Mouse (Mus musculus): Measurements from ENCODE around the gene Sstr5. TPM values are rescaled to one million over a fixed set of nuclear protein-coding genes. Genes with fewer than 3 reads are reported as not detected.

Sstr5 gene
- total and polyA plus RNA-seq, 3 experiments: not detected

DNA sequence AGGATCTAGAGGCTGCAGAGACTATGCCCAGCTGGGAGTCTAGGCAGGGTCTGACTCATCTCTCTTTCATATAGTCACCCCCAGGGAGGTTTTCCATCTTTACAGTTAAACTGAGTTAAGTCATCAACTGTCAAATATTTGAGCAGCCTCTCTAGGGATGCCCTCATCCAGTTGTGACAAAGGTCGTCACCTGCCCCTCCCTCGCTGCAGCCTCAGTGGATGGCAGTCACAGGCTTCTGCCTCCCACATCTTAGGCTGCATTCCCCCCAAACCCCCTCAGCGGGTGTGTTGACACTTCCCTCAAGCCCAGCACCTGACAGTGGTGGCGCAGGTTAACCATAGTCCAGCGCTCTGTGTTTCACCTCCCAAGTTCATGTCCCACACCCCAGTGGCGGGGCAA, 55.7 kb downstream of the Sstr5 start:
- no peak for DNase-seq (ENCODE audit: low read depth, low spot score)
- Histone ChIP-seq H3K9ac (ENCODE audit: control insufficient read depth, low read depth, low read length, poor library complexity, severe bottlenecking) (no peak overlapping the region), H3K36me3 (ENCODE audit: control insufficient read depth in 1 of 2, insufficient read depth in 2 of 2, low read length in 2 of 2) (no peaks in the 10 kb centered on the region), H3K9me3 (replicated peaks; ENCODE audit: insufficient read depth, low read length) (no peaks in the 10 kb centered on the region), H3K79me2 (ENCODE audit: control insufficient read depth, insufficient read depth, low read length, poor library complexity) (no peaks in the 10 kb centered on the region), H3K4me3 (ENCODE audit: control insufficient read depth in 1 of 2, insufficient read depth in 1 of 2, low read depth in 2 of 2, low read length in 2 of 2) (no peak overlapping the region), H3K4me1 (ENCODE audit: control insufficient read depth in 1 of 2, insufficient read depth in 2 of 2, low read length in 2 of 2) (no peaks in the 10 kb centered on the region), H3K27me3 (ENCODE audit: control insufficient read depth in 1 of 2, insufficient read depth in 2 of 2, low read length in 2 of 2) (peaks cover 3 to 7% of the 10 kb centered on the region in 2 experiments; a peak in 3 of 4 replicates), H3K27ac (ENCODE audit: control insufficient read depth, low read depth, low read length) (no peak overlapping the region)
- no peak for TF ChIP-seq MAX (IDR thresholded peaks at IDR 0.05; ENCODE audit: low read length)
- no peak for TF ChIP-seq RAD21 (IDR thresholded peaks at IDR 0.05; ENCODE audit: low read depth, low read length)
- TF ChIP-seq MAFK (IDR thresholded peaks at IDR 0.05; ENCODE audit: borderline replicate concordance, low read depth, low read length): no peak
- TF ChIP-seq MEF2A (IDR thresholded peaks at IDR 0.05; ENCODE audit: extremely low read depth, insufficient replicate concordance, low read depth, low read length, poor library complexity, severe bottlenecking): no peak
- no peak for TF ChIP-seq MAZ (IDR thresholded peaks at IDR 0.05; ENCODE audit: low read depth, low read length)
- no peak for TF ChIP-seq EP300 (IDR thresholded peaks at IDR 0.05; ENCODE audit: low read depth in 1 of 2, low read length in 2 of 2)
- TF ChIP-seq CHD1 (IDR thresholded peaks at IDR 0.05; ENCODE audit: low read depth, low read length): no peak
- no peak for TF ChIP-seq POLR2A (IDR thresholded peaks at IDR 0.05; ENCODE audit: control insufficient read depth in 1 of 2, insufficient read depth in 1 of 2, low read depth in 1 of 2, low read length in 2 of 2, poor library complexity in 1 of 2)
- no peak for TF ChIP-seq MYB (IDR thresholded peaks at IDR 0.05; ENCODE audit: low read depth, low read length)
- TF ChIP-seq KAT2A (conservative IDR thresholded peaks at IDR 0.05; ENCODE audit: low read depth, low read length): no peak
- no peak for TF ChIP-seq HCFC1 (IDR thresholded peaks at IDR 0.05; ENCODE audit: low read depth, low read length)
- no peak for TF ChIP-seq ZNF384 (IDR thresholded peaks at IDR 0.05; ENCODE audit: low read depth, low read length)
- TF ChIP-seq SMC3 (IDR thresholded peaks at IDR 0.05; ENCODE audit: low read depth, low read length): no peak
- no peak for TF ChIP-seq TCF12 (IDR thresholded peaks at IDR 0.05; ENCODE audit: low read depth, low read length)
- no peak for TF ChIP-seq ZMIZ1 (IDR thresholded peaks at IDR 0.05; ENCODE audit: low read depth, low read length)
- TF ChIP-seq ZKSCAN1 (IDR thresholded peaks at IDR 0.05; ENCODE audit: low read depth, low read length): no peak
- no peak for TF ChIP-seq MYC (IDR thresholded peaks at IDR 0.05; ENCODE audit: low read depth, low read length)
- TF ChIP-seq USF1 (IDR thresholded peaks at IDR 0.05; ENCODE audit: low read depth, low read length): no peak
- no peak for TF ChIP-seq POLR2AphosphoS2 (IDR thresholded peaks at IDR 0.05; ENCODE audit: low read length)
- TF ChIP-seq ZC3H11A (IDR thresholded peaks at IDR 0.05; ENCODE audit: low read depth, low read length): no peak

Other genes starting within 250 kb of the Sstr5 start
- 0.08 and 0.13 TPM in 2 replicates for gene Baiap3, start 240.9 kb downstream of the Sstr5 start, total RNA-seq (2012; rRNA removed)
- under 1 TPM in 1 of 2 experiments, not detected in 1; 0.14 TPM for gene Baiap3, start 240.9 kb downstream of the Sstr5 start, polyA plus RNA-seq (2012; ENCODE audit: insufficient read depth in 1 of 2, insufficient read length in 2 of 2, low read depth in 1 of 2, low replicate concordance in 2 of 2, missing spikeins in 1 of 2)
- gene Ube2i, start 222.7 kb downstream of the Sstr5 start, total RNA-seq (2012; rRNA removed): 457 and 464 TPM in 2 replicates
- 100 to 1,000 TPM in 1 of 2 experiments, not detected in 1; 564 TPM for gene Ube2i, start 222.7 kb downstream of the Sstr5 start, polyA plus RNA-seq (2012; ENCODE audit: insufficient read depth in 1 of 2, insufficient read length in 2 of 2, low read depth in 1 of 2, low replicate concordance in 2 of 2, missing spikeins in 1 of 2)
- not detected in 2 replicates for gene Prss34, start 198.9 kb downstream of the Sstr5 start, total RNA-seq (2012; rRNA removed)
- gene Prss34, start 198.9 kb downstream of the Sstr5 start, polyA plus RNA-seq (2012; ENCODE audit: insufficient read depth in 1 of 2, insufficient read length in 2 of 2, low read depth in 1 of 2, low replicate concordance in 2 of 2, missing spikeins in 1 of 2): not detected
- not detected in 2 replicates for gene Prss28, start 188.6 kb downstream of the Sstr5 start, total RNA-seq (2012; rRNA removed)
- gene Prss28, start 188.6 kb downstream of the Sstr5 start, polyA plus RNA-seq (2012; ENCODE audit: insufficient read depth in 1 of 2, insufficient read length in 2 of 2, low read depth in 1 of 2, low replicate concordance in 2 of 2, missing spikeins in 1 of 2): not detected
- gene Prss29, start 178.6 kb downstream of the Sstr5 start, total RNA-seq (2012; rRNA removed): not detected in 2 replicates
- not detected for gene Prss29, start 178.6 kb downstream of the Sstr5 start, polyA plus RNA-seq (2012; ENCODE audit: insufficient read depth in 1 of 2, insufficient read length in 2 of 2, low read depth in 1 of 2, low replicate concordance in 2 of 2, missing spikeins in 1 of 2)
- gene Tpsab1, start 151.7 kb downstream of the Sstr5 start, total RNA-seq (2012; rRNA removed): not detected in 2 replicates
- not detected for gene Tpsab1, start 151.7 kb downstream of the Sstr5 start, polyA plus RNA-seq (2012; ENCODE audit: insufficient read depth in 1 of 2, insufficient read length in 2 of 2, low read depth in 1 of 2, low replicate concordance in 2 of 2, missing spikeins in 1 of 2)
- not detected in 2 replicates for gene Tpsb2, start 131.0 kb downstream of the Sstr5 start, total RNA-seq (2012; rRNA removed)
- not detected for gene Tpsb2, start 131.0 kb downstream of the Sstr5 start, polyA plus RNA-seq (2012; ENCODE audit: insufficient read depth in 1 of 2, insufficient read length in 2 of 2, low read depth in 1 of 2, low replicate concordance in 2 of 2, missing spikeins in 1 of 2)
- not detected in 2 replicates for gene Tpsg1, start 128.0 kb downstream of the Sstr5 start, total RNA-seq (2012; rRNA removed)
- not detected for gene Tpsg1, start 128.0 kb downstream of the Sstr5 start, polyA plus RNA-seq (2012; ENCODE audit: insufficient read depth in 1 of 2, insufficient read length in 2 of 2, low read depth in 1 of 2, low replicate concordance in 2 of 2, missing spikeins in 1 of 2)
- 0.31 TPM in 1 of 2 replicates, not detected in the other for gene Cacna1h, start 63.5 kb downstream of the Sstr5 start, total RNA-seq (2012; rRNA removed)
- gene Cacna1h, start 63.5 kb downstream of the Sstr5 start, polyA plus RNA-seq (2012; ENCODE audit: insufficient read depth in 1 of 2, insufficient read length in 2 of 2, low read depth in 1 of 2, low replicate concordance in 2 of 2, missing spikeins in 1 of 2): under 1 TPM in 1 of 2 experiments, not detected in 1; 0.25 TPM
- not detected in 2 replicates for gene Tekt4, start 42.7 kb downstream of the Sstr5 start, total RNA-seq (2012; rRNA removed)
- gene Tekt4, start 42.7 kb downstream of the Sstr5 start, polyA plus RNA-seq (2012; ENCODE audit: insufficient read depth in 1 of 2, insufficient read length in 2 of 2, low read depth in 1 of 2, low replicate concordance in 2 of 2, missing spikeins in 1 of 2): not detected
- not detected in 2 replicates for gene Sox8, start 73.4 kb upstream of the Sstr5 start, total RNA-seq (2012; rRNA removed)
- gene Sox8, start 73.4 kb upstream of the Sstr5 start, polyA plus RNA-seq (2012; ENCODE audit: insufficient read depth in 1 of 2, insufficient read length in 2 of 2, low read depth in 1 of 2, low replicate concordance in 2 of 2, missing spikeins in 1 of 2): not detected
- 14.0 and 16.0 TPM in 2 replicates for gene Lmf1, start 81.8 kb upstream of the Sstr5 start, total RNA-seq (2012; rRNA removed)
- 10 to 100 TPM in 1 of 2 experiments, not detected in 1; 30.5 TPM for gene Lmf1, start 81.8 kb upstream of the Sstr5 start, polyA plus RNA-seq (2012; ENCODE audit: insufficient read depth in 1 of 2, insufficient read length in 2 of 2, low read depth in 1 of 2, low replicate concordance in 2 of 2, missing spikeins in 1 of 2)
- gene Gng13, start 219.9 kb upstream of the Sstr5 start, total RNA-seq (2012; rRNA removed): 3.1 and 3.9 TPM in 2 replicates
- gene Gng13, start 219.9 kb upstream of the Sstr5 start, polyA plus RNA-seq (2012; ENCODE audit: insufficient read depth in 1 of 2, insufficient read length in 2 of 2, low read depth in 1 of 2, low replicate concordance in 2 of 2, missing spikeins in 1 of 2): under 1 TPM in 1 of 2 experiments, not detected in 1; 0.13 TPM
- 29.9 and 35.5 TPM in 2 replicates for gene Chtf18, start 230.1 kb upstream of the Sstr5 start, total RNA-seq (2012; rRNA removed)
- 10 to 100 TPM in 1 of 2 experiments, not detected in 1; 71.1 TPM for gene Chtf18, start 230.1 kb upstream of the Sstr5 start, polyA plus RNA-seq (2012; ENCODE audit: insufficient read depth in 1 of 2, insufficient read length in 2 of 2, low read depth in 1 of 2, low replicate concordance in 2 of 2, missing spikeins in 1 of 2)
- 7.3 and 8.2 TPM in 2 replicates for gene Rpusd1, start 230.4 kb upstream of the Sstr5 start, total RNA-seq (2012; rRNA removed)
- gene Rpusd1, start 230.4 kb upstream of the Sstr5 start, polyA plus RNA-seq (2012; ENCODE audit: insufficient read depth in 1 of 2, insufficient read length in 2 of 2, low read depth in 1 of 2, low replicate concordance in 2 of 2, missing spikeins in 1 of 2): 10 to 100 TPM in 1 of 2 experiments, not detected in 1; 23.9 TPM
- gene Mslnl, start 238.8 kb upstream of the Sstr5 start, total RNA-seq (2012; rRNA removed): 0.08 TPM in 1 of 2 replicates, not detected in the other
- under 1 TPM in 1 of 2 experiments, not detected in 1; 0.08 TPM for gene Mslnl, start 238.8 kb upstream of the Sstr5 start, polyA plus RNA-seq (2012; ENCODE audit: insufficient read depth in 1 of 2, insufficient read length in 2 of 2, low read depth in 1 of 2, low replicate concordance in 2 of 2, missing spikeins in 1 of 2)